Mouse (Mus musculus) CH12F3 (cell line): Measurements from ENCODE around the gene Nr4a1.

Experiments used
- in situ Hi-C: fragments of 300-500 bp; cut with MboI; formaldehyde crosslinking; loops from 2 replicates; pipeline ENCODE4 v1.14.3; 2020; ENCODE audit warnings: low sequenced_read_pairs

Nr4a1 gene

DNA sequence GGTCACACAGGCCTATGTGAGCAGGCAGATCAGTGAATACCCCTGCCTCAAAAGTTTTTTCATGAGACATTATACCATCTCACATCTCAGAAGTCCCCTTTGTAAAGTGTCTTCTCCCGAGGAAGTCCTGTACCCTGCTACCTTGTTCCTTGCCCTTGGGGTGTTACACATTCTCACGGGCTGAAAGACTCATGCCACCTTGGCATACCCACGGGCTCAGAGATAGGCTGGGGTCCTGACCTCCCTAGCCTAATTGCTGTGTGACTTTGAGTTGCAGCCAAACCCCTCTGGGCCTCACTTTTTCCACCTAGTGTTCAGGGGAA lies 545 bp upstream of the Nr4a1 start:
- in situ Hi-C loops = no loop called here

DNA sequence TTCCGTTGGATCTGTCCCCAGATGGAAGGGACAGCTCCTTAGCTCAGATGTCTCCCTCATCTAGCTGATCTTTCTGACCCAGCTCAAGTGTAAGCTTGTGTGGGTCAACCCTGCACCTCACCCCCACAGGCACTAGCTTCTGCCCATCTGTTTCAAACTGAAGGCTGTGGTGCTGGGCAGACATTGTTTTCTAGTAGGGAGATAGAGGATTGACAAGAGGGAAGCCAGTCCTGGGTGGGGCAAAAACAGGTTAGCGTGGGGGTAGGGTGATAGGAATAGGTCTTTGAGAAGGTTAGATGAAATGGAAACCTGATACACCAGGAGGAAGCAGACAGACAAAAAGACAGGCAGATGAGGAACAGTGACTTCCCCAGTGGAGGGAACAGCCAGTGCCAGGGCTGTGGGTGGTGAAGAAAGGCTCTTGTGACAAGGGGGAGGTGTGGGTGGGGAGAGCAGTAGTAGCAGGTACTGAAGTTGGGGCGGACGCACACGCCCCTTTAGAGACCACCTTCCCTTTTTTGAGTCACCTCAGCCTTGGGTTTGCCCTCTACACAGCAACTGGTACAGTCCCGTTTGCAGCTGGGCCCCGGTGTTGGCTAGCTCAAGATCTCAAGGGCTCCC lies 1.9 kb downstream of the Nr4a1 start:
- in situ Hi-C loops = no loop called here

DNA sequence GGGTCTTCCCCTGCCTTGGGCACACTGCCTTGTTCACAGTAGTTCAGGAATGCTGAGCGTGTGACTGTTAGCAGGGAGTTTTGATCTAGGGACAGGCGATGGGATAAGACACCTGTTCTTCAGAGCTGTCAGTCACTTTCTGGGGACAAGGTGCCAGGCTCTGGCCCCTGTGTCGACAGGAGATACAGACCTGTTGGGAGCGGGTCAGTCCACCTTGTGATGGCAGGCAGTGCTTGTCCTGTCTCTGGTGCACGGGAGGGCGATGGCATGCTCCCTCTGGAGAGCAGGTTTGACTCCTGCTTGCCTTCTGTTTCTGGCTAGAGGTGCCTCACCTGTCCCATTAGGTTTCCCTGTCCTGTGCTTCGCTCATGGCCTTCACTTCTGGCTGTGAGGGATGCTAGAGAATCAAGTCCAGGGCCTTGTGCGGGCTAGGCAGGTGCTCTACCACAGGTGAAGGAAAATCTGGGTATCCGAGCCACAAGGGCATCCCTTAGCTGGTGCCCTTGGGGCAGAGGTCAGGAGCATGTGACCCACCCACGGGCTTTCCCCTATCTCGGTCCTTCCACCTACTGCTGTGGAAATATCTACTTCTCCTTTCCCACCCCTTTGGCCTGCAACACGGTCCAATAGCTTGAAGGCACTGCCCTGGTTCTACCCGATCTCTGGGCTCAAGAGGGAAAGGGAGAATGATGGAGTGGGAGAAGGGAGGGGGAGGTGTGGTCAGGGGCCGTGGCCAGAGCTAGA lies 2.6 kb downstream of the Nr4a1 start:
- in situ Hi-C loops = no loop called here

DNA sequence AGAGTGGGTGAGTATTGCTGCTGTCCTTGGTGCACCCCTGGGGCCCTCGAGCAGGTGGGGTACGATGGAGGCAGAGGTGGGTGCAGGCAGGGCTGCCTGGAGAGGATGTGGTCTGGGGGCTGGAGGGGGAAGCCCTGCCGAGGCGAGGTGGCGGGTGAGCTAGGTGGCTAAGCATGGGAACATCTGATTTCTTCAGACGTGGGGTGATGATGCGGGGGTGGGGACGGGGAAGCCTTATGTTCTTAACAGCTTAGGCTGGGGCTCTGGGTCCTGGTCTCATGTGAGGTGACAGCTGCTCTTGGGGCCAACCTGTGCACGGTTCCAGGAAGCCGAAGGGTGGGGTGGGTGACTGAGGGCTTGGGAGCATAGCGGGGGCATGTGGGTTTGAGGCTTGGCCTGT lies 4.4 kb downstream of the Nr4a1 start:
- in situ Hi-C loops = no loop called here

DNA sequence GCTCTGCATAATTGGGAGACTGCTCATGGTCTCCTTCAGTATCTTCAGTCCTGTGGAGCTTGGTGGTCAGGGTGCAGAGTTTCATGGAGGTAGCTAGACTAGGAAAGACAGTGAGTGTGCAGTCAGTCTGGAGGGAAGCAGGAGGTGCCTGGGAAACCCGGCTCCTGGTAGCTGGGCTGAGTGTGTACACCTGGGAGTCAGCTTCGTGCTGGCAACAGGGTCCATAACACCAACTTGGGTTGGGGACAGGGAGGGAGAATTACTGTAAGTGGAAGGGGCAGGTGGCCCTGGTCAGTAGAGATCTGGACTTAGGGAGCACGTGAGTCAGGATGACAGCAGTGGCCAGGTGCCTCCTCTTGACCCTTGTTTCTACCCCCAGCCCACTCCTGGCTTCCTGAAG lies 5.9 kb downstream of the Nr4a1 start:
- in situ Hi-C loops = no loop called here

DNA sequence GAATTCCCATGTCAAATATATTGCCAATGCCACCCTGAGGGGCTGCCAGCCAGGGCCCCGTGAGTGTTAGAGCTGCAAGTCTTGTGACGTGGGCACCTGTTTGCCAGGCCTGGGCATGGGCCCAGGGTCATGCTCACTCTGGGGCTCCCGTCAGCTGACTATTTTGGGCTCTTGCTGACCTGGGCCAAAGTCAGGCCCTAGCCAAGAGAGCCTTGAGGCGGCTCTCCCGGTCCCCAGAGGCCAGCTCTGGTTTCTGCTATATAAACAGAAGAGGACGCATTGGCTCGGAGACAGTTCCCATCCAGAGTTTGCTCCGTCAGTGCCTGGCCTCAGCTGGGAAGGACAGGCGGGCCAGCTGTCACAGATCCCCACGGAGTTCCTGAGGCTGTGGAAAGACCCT lies 6.3 kb downstream of the Nr4a1 start:
- in situ Hi-C loops = no loop called here

DNA sequence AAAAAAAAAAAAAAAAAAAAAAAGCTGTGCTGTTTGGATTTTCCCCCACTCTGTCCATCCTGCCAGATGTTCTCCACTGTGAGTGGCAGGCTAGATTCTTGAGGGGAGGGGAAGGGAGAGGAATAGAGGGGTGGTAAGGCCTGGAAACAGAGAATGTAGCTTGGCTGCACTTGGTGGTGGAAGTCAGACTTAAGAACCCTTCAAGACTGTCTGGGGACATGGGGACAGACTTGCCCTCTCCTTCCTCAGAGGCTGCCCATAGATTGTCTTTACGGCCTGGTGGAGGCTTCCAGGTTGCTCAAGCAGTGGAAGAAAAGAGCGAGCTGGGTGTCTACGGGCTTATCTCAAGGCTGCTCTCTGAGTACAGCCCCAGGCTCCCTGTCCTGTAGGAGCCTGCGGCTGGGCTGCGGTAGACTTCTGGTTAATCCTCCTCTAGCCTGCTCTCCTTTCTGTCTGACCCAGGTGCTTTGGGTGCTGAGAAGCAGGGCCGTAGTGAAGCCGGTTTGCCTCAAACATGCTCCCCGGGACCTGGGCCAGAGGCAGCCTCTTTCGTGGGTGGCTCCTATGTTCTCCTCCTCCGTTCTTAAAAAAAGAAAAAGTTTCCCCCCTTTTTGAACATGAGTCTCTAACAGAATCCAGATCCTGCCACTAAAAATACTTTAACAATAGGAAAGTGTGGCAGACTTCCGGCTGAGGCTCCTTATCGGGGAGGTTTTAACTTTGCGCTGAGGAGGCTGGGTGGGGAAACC lies 7.0 kb downstream of the Nr4a1 start:
- in situ Hi-C loops = no loop called here

DNA sequence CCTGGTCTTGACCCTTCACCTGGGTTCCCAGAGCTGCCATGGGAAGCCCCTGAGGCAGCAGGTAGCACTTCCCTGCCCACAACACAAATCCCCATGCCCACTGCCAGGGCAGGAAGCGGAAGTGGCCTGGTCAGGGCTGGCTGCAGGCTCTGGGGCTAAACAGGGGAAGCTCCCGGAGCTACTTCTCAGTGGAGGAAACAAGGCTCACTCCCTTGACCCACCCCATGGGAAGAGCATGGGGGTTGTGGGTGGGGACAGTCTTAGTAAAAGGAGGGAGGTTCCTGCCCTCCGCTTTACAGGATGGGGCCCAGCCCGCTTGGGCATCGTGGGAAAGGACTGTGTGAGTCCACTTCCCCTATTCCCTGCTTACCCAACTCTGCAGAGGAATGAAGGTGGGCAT lies 8.4 kb downstream of the Nr4a1 start:
- in situ Hi-C loops = no loop called here

DNA sequence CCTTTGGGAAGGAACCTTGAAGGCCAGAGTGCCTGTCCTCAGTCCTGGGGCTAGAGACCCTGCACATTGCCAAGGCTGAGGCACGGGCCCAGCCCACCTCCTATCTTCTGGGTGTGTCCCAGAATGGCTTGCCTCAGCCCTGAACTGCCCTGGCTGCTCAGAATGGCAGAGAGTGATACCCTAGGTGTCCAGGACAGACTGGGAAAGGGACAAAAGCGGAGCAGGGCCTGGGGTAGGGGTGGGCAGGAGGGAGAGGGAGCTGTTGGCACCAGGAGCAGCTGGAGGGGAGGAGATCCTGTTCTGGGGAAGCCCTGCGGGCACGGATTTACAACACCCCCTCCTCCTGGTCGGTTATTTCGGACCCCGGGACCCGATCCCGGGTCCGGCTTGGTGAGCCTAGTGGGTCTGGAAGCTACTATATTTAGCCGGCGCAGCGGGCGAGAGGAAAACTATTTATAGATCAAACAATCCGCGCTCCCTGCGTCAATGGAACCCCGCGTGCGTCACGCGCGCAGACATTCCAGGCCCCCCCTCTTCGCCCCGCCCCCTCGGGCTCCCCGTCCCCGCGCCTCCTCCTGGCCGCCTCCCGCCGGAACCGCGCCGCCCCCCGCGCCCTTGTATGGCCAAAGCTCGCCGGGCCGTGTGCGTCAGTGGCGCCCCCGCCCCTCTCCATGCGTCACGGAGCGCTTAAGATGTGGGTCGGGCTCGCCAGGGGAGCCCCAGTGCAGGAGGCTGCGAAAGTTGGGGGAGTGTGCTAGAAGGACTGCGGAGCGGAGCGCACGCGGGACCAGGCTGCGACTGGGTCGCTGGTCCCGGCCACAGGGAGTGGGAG lies 12.3 kb downstream of the Nr4a1 start:
- in situ Hi-C loops = no loop called here

DNA sequence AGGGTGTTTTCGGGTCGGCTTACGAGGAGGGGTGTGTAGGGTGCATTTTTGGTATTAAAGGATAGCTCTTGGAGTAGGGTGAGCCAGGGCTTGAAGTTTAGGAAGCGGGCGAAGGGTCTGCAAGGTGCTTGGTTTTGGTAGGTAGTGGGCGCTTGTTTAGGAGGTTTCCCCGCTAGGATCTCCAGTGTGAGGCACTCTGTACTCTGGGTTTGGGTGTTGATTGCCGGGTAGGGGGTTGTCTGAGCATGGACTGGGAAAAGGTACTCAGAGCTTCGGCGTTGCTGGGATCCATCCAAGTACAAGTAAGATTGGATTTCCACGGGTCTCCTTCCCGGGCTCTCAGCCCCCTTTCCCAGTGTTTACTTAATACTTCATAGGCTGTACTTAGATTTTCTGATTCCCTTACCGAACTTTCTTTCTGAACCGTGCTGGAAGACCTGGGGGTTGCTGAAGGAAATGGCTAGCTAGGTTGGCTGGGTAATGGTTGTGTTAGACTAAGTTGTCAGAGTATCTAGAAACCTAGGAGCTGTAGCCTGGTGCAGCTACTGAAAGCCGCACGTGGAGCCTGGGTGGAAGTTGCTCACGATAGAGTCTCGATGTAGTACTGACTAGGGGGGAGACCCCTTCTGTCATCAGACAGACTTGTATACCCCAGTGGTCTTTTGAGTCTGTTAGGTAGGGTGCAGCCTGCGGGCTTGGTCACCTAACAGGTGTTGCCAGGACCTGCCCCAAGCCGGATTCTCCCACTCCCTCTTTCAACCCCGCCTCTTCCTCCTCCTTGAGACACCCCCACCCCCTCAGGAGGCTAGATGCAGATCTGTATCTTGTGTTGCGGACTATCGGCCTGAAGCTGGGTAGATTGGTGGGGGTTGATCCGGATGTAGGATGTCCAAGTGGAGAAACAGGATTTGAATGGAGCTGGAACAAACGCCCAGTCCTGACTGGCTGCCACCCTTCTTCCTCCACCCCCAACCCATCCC lies 13.3 kb downstream of the Nr4a1 start:
- in situ Hi-C loops = no loop called here

DNA sequence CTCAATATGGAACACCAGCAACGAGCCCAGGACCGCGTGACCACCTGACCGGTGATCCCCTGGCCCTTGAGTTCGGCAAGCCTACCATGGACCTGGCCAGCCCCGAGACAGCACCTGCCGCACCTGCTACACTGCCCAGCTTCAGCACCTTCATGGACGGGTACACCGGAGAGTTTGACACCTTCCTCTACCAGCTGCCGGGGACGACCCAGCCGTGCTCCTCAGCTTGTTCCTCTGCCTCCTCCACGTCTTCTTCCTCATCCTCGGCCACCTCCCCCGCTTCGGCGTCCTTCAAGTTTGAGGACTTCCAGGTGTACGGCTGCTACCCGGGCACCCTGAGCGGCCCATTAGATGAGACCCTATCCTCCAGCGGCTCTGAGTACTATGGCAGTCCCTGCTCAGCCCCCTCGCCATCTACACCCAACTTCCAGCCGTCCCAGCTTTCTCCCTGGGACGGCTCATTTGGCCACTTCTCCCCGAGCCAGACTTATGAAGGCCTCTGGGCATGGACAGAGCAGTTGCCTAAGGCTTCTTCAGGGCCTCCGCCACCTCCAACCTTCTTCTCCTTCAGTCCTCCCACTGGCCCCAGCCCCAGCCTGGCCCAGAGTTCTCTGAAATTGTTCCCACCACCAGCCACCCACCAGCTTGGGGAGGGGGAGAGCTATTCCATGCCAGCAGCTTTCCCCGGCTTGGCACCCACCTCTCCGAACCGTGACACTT lies 16.2 kb downstream of the Nr4a1 start:
- in situ Hi-C loops = no loop called here

DNA sequence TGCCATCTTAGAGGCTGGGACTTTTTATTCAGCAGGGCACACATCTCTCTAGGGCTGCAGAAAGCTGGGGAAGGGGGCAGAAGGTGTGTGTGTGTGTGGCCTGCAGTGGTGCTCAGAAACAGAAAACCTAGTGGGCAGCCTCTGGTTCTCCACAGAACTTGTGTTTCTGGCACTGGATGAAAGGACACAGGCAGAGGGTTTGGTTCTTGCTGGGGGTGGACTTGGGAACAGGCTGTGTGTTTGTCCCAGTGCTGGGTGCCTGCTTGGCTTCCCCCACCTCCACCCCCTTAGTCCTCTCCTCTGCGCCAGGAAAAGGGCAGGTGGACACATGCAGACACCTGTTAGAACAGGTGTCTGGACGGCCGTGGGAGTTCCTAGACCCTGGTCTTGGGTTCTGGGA lies 17.0 kb downstream of the Nr4a1 start:
- in situ Hi-C loops = no loop called here

DNA sequence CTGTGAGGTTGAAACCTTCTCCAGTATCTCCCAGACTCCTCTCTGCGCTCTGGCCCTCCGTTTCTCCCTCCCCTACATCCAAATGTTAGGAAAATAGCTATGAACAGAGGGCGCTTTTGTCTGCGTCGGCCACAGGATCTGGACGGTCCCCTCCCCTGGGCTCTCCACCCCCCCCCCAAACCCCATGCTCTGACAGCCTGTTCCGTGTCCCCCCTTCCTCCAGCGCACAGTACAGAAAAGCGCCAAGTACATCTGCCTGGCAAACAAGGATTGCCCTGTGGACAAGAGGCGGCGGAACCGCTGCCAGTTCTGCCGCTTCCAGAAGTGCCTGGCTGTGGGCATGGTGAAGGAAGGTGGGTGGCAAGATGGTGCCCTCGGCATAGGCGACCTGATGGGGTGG lies 17.4 kb downstream of the Nr4a1 start:
- in situ Hi-C loops = no loop called here

DNA sequence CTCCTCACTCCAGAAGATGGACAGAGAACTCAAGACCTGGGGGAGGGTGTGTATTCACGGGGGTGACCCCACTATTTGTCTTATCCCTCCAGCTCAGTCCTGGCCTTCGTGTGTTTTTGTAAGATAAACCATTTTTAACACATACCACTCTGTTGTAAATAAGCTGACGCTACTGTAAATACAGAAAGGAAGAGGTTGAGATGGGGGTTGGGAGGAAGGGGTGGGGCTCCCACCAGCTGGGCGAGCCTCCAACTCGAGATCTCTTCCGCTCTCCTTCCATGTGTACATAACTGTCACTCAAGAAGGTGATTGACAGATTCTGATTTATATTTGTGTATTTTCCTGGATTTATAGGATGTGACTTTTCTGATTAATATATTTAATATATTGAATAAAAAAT lies 20.3 kb downstream of the Nr4a1 start:
- in situ Hi-C loops = no loop called here

DNA sequence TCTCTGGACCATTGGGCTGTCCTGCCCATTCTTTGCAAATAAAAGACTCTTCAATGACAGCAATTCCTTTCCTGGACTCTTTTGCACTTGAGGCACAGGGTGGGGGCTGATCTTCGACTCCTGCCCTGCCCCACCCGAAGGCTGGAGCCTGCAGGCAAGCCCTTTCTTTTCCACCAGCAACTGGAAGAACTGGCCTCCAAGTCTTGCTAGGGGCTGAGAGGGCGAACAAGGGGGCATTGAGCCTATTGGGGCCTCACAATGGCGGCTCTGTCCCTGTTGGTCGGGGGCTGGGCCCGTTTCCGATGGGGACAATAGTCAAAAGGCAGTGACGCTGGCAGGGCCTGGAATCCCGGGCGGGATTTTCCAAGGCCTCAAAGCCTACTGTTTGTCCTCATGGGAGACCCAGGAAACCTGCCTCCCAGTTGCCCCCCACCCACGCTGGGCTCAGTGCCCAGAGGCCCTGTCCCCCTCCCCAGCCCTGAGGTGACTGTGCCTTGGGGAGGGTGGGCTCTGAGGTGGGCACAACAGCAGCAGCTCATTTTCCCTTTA lies 23.4 kb downstream of the Nr4a1 start:
- in situ Hi-C loops = no loop called here

DNA sequence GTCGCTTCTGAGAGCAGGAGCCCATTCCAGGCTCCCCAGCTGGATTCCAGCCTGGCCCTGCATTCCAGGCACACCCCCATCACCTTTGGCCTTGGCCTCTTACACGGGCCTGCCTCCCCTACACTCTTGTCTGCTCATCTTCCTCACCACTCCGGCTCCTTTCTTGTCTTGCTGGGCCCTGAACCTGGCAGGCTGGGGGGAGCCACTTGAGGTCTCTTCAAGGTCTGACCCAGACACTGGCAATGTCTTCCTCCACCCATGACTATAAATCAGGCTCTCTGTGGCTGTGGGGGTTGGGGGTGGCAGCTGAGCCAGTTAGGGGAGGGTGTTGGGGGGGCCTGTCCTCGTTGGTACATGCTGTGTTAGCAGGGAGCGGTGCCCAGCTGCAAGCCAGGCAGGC lies 24.5 kb downstream of the Nr4a1 start:
- in situ Hi-C loops = no loop called here

DNA sequence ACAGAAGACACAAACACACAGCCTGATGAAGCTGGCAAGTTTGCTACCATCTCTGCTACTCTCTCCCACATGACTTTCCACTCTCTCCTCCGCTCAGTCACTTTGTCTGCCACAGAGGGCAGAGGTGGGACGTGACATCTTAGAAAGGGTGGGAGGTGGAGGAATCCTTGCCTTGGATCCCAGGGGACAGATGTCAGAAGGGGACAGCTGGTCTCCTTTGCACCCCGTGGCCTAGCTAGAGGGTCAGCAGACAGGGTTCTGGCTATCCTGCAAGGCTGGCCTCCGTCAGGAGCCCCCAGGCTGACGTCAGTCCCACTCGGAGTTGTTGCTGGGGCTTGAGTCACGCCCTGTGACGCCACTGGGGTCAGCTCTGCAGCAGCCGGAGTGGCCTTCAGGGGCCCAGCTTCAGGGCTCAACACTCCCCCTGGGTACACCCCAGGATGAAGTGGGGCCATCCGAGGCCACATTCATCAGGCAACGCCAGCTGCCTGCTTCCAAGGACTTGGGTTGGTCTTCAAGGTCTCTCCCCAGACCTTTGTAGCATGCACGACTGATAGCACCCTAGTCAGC lies 25.4 kb downstream of the Nr4a1 start:
- in situ Hi-C loops = no loop called here

DNA sequence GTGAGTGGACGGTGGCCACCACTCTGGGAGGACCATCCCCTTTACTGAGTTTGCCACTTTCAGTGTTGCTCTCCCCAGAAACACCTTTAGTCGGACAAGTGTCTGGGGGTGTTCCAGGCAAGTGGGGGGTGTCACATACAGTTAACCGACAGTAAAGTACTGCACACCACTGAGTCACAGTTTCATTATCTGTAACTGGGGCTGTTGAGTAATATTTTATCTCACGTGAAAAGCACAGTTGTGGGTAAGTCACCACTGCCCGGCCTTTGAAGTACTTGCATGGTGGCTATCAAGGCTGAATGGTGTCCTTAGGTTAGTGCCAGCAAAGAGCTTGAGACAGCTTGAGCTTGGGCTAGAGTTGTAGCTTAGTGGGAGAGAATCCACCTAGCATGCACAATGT lies 28.4 kb downstream of the Nr4a1 start:
- in situ Hi-C loops = loop anchor here (5.0 kb wide), 1 partner anchor 45 kb away; no protein-coding TSS in a partner anchor
